29 mouse cellular contexts compared by ENCODE assay signal in the genomic region with DNA sequence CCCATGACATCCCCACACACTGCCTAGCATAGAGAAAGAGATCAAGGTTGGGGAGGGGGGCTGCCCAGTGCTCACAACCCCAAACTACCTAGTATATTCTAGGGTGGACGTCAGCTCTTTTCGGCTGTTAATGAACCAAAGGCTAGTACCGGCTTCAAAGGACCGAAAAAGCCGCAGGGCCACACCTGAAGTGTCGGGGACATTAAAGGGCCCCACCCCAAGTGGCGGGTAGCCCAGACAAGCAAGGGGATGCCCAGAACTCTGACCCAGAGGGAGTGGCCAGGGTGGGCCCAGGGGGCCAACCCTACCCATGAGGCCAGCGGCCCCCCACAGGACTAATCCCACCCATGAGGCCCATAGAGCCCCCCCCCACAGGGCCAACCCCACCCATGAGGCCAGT. TPM values are rescaled to one million over a fixed set of nuclear protein-coding genes. Genes with fewer than 3 reads are reported as not detected.
DNase-seq lines count a peak whose midpoint lies in the region; ATAC-seq and TF ChIP-seq lines count a peak whose summit lies in the region.
"Had no signal": no experiment of that assay in that cellular context is flagged by ENCODE, and none has a peak within 500 bp of the region (broad histone marks: within the 10 kb centered on the region; RNA-seq: fewer than 3 reads in every experiment).

No protein-coding gene starts in this region.

- no peaks in the 10 kb centered on the region for H3K79me2 ChIP-seq in heart, adult 2 months (replicated peaks; ENCODE audit: control insufficient read depth, insufficient read depth, low read length)

- H3K4me2 ChIP-seq in heart, embryonic 12.5 days = no peak overlapping the region
- H3K4me2 ChIP-seq in intestine, embryonic 16.5 days (ENCODE audit: low read depth, low read length) = no peak overlapping the region
- H3K4me2 ChIP-seq in stomach, embryonic 16.5 days (ENCODE audit: low read depth, low read length) = no peak overlapping the region
- H3K4me2 ChIP-seq: embryonic facial prominence, embryonic 13.5 days; embryonic facial prominence, embryonic 15.5 days; forebrain, embryonic 12.5 days had no signal

- H3K9me3 ChIP-seq in heart, embryonic 12.5 days (replicated peaks) = no peaks in the 10 kb centered on the region
- no peaks in the 10 kb centered on the region for H3K9me3 ChIP-seq in intestine, embryonic 16.5 days (ENCODE audit: control insufficient read depth, low read length)
- no peaks in the 10 kb centered on the region for H3K9me3 ChIP-seq in stomach, embryonic 16.5 days (replicated peaks; ENCODE audit: control insufficient read depth, low read length)
- H3K9me3 ChIP-seq: embryonic facial prominence, embryonic 13.5 days; embryonic facial prominence, embryonic 15.5 days; forebrain, embryonic 10.5 days; forebrain, embryonic 12.5 days had no signal

- DNase-seq in heart, adult 2 months = no peak
- no peak for DNase-seq in MN1 (ENCODE audit: low spot score)
- DNase-seq in layer of hippocampus, adult 8-10 months (ENCODE audit: low spot score in 2 of 2) = no peak
- no peak for DNase-seq in adrenal gland, adult 18-20 months (ENCODE audit: low spot score in 2 of 2)
- DNase-seq: adrenal gland, adult 2 months; adrenal gland, postnatal 10 days; adrenal gland, postnatal 25 days; cerebellum, adult 11 months; cerebellum, adult 18-20 months; cerebellum, adult 8-10 months; cerebellum, adult 9-11 months; cerebellum, postnatal 14 days; cerebellum, postnatal 36 days; embryo, embryonic 11 days had no signal

- WGBS in heart, embryonic 12.5 days = 80% methylated on average over 8 of the region's 8 CpGs
- WGBS in heart, adult 2 months = 87% methylated on average over 8 of the region's 8 CpGs
- WGBS in intestine, embryonic 16.5 days = 69% methylated on average over 8 of the region's 8 CpGs
- WGBS in stomach, embryonic 16.5 days = 60% methylated on average over 8 of the region's 8 CpGs

- 0 out of 2 replicates have a peak, but pooled peaks have one; percentile 22 for ATAC-seq in heart, embryonic 12.5 days (ENCODE audit: insufficient number of reproducible peaks, low FRiP score)
- peak; percentile 39 for ATAC-seq in intestine, embryonic 16.5 days
- ATAC-seq in stomach, embryonic 16.5 days (ENCODE audit: insufficient read depth, low FRiP score) = peak; percentile 33; the same call in 1 of the 2 replicates
- ATAC-seq: activated CD4-positive, CD25-positive, alpha-beta regulatory T cell, adult 4 months; forebrain, embryonic 14.5 days; forebrain, embryonic 16.5 days; Patski had no signal

- TF ChIP-seq CTCF in heart, adult 2 months (IDR thresholded peaks at IDR 0.05) = no peak

- no peak overlapping the region for H3K27ac ChIP-seq in heart, embryonic 12.5 days (ENCODE audit: poor library complexity, severe bottlenecking)
- no peak overlapping the region for H3K27ac ChIP-seq in heart, adult 2 months
- no peak overlapping the region for H3K27ac ChIP-seq in intestine, embryonic 16.5 days (ENCODE audit: low read length)
- no peak overlapping the region for H3K27ac ChIP-seq in stomach, embryonic 16.5 days (ENCODE audit: low read length)
- H3K27ac ChIP-seq: embryonic facial prominence, embryonic 13.5 days; embryonic facial prominence, embryonic 15.5 days; forebrain, embryonic 10.5 days; forebrain, embryonic 12.5 days had no signal

- H3K9ac ChIP-seq in heart, embryonic 12.5 days = no peak overlapping the region
- H3K9ac ChIP-seq in heart, adult 2 months (ENCODE audit: low read depth, low read length) = no peak overlapping the region
- no peak overlapping the region for H3K9ac ChIP-seq in intestine, embryonic 16.5 days (ENCODE audit: low read depth, low read length)
- H3K9ac ChIP-seq in stomach, embryonic 16.5 days (ENCODE audit: low read length) = no peak overlapping the region
- H3K9ac ChIP-seq: embryonic facial prominence, embryonic 13.5 days; embryonic facial prominence, embryonic 15.5 days; forebrain, embryonic 12.5 days had no signal

- TF ChIP-seq POLR2A in heart, adult 2 months (IDR thresholded peaks at IDR 0.05; ENCODE audit: insufficient read depth, low read depth, low read length) = no peak

- intact Hi-C loops in heart, adult 2 months (cut with DNase I) = no loop called here

- no peaks in the 10 kb centered on the region for H3K36me3 ChIP-seq in heart, embryonic 12.5 days
- no peaks in the 10 kb centered on the region for H3K36me3 ChIP-seq in heart, adult 2 months (ENCODE audit: control insufficient read depth, insufficient read depth, low read length)
- H3K36me3 ChIP-seq in intestine, embryonic 16.5 days (ENCODE audit: control insufficient read depth, insufficient read depth, low read length) = no peaks in the 10 kb centered on the region
- no peaks in the 10 kb centered on the region for H3K36me3 ChIP-seq in stomach, embryonic 16.5 days (ENCODE audit: control insufficient read depth, insufficient read depth, low read length)
- H3K36me3 ChIP-seq: embryonic facial prominence, embryonic 13.5 days; embryonic facial prominence, embryonic 15.5 days; forebrain, embryonic 10.5 days; forebrain, embryonic 12.5 days had no signal

- no peak overlapping the region for H3K4me3 ChIP-seq in heart, embryonic 12.5 days
- no peak overlapping the region for H3K4me3 ChIP-seq in heart, adult 2 months
- H3K4me3 ChIP-seq in intestine, embryonic 16.5 days (ENCODE audit: low read length) = no peak overlapping the region
- no peak overlapping the region for H3K4me3 ChIP-seq in stomach, embryonic 16.5 days (replicated peaks; ENCODE audit: low read length)
- H3K4me3 ChIP-seq: embryonic facial prominence, embryonic 13.5 days; embryonic facial prominence, embryonic 15.5 days; erythroblast, embryonic 14.5 days; forebrain, embryonic 10.5 days; forebrain, embryonic 12.5 days had no signal

- H3K27me3 ChIP-seq in heart, embryonic 12.5 days (replicated peaks) = peaks cover 75% of the 10 kb centered on the region
- H3K27me3 ChIP-seq in heart, adult 2 months (ENCODE audit: control insufficient read depth, insufficient read depth, low read length) = no peaks in the 10 kb centered on the region
- no peaks in the 10 kb centered on the region for H3K27me3 ChIP-seq in intestine, embryonic 16.5 days (replicated peaks; ENCODE audit: control insufficient read depth, insufficient read depth, low read length)
- no peaks in the 10 kb centered on the region for H3K27me3 ChIP-seq in stomach, embryonic 16.5 days (ENCODE audit: control insufficient read depth, insufficient read depth, low read length)
- H3K27me3 ChIP-seq: embryonic facial prominence, embryonic 13.5 days; embryonic facial prominence, embryonic 15.5 days; forebrain, embryonic 12.5 days; Patski had no signal

- 0 out of 2 replicates have a peak, but pooled peaks cover 3% of the 10 kb centered on the region for H3K4me1 ChIP-seq in heart, embryonic 12.5 days (replicated peaks)
- H3K4me1 ChIP-seq in heart, adult 2 months (ENCODE audit: control insufficient read depth, insufficient read depth, low read length) = no peaks in the 10 kb centered on the region
- peaks cover 4% of the 10 kb centered on the region; the same call in 1 of the 2 replicates for H3K4me1 ChIP-seq in intestine, embryonic 16.5 days (ENCODE audit: control insufficient read depth, insufficient read depth, low read length)
- peaks cover 2% of the 10 kb centered on the region; the same call in 1 of the 2 replicates for H3K4me1 ChIP-seq in stomach, embryonic 16.5 days (ENCODE audit: control insufficient read depth, insufficient read depth, low read length)
- H3K4me1 ChIP-seq: embryonic facial prominence, embryonic 13.5 days; embryonic facial prominence, embryonic 15.5 days; forebrain, embryonic 10.5 days; forebrain, embryonic 12.5 days had no signal

- no peak for TF ChIP-seq EP300 in heart, adult 2 months (IDR thresholded peaks at IDR 0.05; ENCODE audit: insufficient read depth, low read depth, low read length)

RNA-seq across cellular contexts. Expression of a gene that starts 3.6 kb away (rescaled TPM):
- polyA plus RNA-seq in heart, embryonic 12.5 days (2016; fragmentation: Nextera tagmentation; extraction: Ambion mirVana) = 0.60 and 1.0 TPM in 2 replicates
- not detected for total RNA-seq in heart, adult 2 months (2021)
- polyA plus RNA-seq in heart, adult 2 months (2012; rRNA removed) = 0.27 and 0.35 TPM in 2 replicates
- polyA plus RNA-seq in intestine, embryonic 16.5 days (2015; fragmentation: Nextera tagmentation; extraction: Ambion mirVana) = 2.1 and 3.3 TPM in 2 replicates
- polyA plus RNA-seq in stomach, embryonic 16.5 days (2015; fragmentation: Nextera tagmentation; extraction: Ambion mirVana) = 3.0 and 4.0 TPM in 2 replicates
- total RNA-seq in layer of hippocampus, adult 8-10 months (2022) = under 1 TPM; 0.39 to 0.89 (median 0.53) TPM
- 100 to 1,000 TPM; 547 to 572 TPM for total RNA-seq in adrenal gland, adult 18-20 months (2021)
- total RNA-seq: common myeloid progenitor, adult 5-6 weeks; MEL had no signal
- polyA plus RNA-seq: activated CD4-positive, CD25-positive, alpha-beta regulatory T cell, adult 4 months; C2C12; erythroblast, embryonic 14.5 days; Patski had no signal

RNA-seq across cellular contexts. Expression of a gene that starts 41.8 kb away (rescaled TPM):
- 0.23 and 0.31 TPM in 2 replicates for polyA plus RNA-seq in heart, embryonic 12.5 days (2016; fragmentation: Nextera tagmentation; extraction: Ambion mirVana)
- not detected for total RNA-seq in heart, adult 2 months (2021)
- polyA plus RNA-seq in heart, adult 2 months (2012; rRNA removed) = 0.08 TPM in 1 of 2 replicates, not detected in the other
- 11.4 and 12.7 TPM in 2 replicates for polyA plus RNA-seq in intestine, embryonic 16.5 days (2015; fragmentation: Nextera tagmentation; extraction: Ambion mirVana)
- polyA plus RNA-seq in stomach, embryonic 16.5 days (2015; fragmentation: Nextera tagmentation; extraction: Ambion mirVana) = 6.2 and 6.7 TPM in 2 replicates
- total RNA-seq in layer of hippocampus, adult 8-10 months (2022) = under 1 TPM; 0.27 to 0.85 (median 0.36) TPM
- total RNA-seq in adrenal gland, adult 18-20 months (2021) = under 1 TPM; 0.26 to 0.40 TPM
- total RNA-seq: MEL had no signal
